Mouse (Mus musculus) spleen, adult 12 weeks (tissue): Measurements from ENCODE around the gene Fxyd3.

Experiments used
- DNase-seq: peaks from one replicate; pipeline ENCODE4 v3.0.0; 2022; ENCODE audit warnings: low spot score

Gene Fxyd3

DNA sequence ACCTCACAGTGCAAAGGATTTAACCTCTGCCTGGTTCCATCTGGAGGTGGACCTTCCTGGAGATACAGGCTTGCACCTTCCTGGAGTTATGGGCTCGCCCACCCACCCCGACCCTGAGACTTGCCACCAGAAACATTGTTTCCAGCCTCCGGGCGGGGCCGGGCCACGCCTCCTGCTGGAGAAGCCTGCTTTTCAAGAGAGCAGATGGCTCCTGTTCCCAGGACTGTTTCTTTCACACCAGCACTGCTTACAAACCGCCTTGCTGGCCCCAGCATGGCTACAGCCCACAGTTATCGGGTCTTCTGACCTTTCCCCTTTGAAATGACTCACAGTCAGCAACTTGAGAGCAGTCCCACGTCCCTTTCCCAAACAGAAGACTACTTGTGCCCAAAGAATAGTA lies 4.2 kb downstream of the Fxyd3 start:
- DNase-seq = no peak

- no peak for DNase-seq
Measured at GRCm38 (mm10) chr7:31070324-31070723, 6.2 kb downstream of the Fxyd3 start.

- no peak for DNase-seq
Measured at GRCm38 (mm10) chr7:31069491-31069890, 7.0 kb downstream of the Fxyd3 start.

DNA sequence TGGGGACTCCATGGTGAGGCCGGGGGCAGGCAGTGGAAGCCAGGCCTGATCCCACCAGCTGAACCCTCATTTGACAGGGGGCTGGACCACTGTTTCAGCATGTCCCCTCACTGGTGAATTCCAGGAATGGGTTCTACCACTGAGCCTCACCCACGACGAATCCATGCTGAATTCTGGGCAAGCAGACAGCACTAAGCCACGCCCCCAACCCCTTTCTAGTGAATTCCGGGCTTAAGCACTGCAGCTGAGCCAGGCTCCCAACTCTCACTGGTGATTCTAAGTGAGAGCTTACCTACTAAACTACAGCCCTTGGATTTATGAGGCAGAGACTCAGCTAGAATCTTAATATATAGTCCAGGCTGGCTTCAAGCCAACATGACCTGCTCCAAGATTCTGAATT lies 8.7 kb downstream of the Fxyd3 start:
- DNase-seq = no peak

DNA sequence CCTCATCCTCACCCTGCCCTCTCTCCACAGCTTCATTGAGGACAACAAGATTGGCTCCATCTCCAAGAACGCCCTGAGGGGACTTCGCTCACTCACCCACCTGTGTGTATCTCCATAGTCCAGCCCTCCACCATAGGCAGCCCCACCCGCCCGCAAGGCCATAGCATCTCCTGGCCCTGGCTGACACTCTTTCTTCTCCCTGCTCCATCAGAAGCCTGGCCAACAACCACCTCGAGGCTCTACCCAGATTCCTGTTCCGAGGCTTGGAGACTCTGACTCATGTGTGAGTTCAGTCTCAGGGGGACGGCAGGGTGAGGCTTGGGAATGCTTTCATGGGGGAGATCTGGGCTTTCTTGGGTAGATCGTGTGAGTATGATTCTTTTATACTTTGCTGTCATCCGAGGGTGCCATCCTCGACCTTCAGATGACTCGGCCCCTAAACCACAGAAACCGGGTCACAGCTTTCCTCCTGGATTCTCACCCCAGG lies 13.4 kb downstream of the Fxyd3 start:
- DNase-seq = no peak

- DNase-seq = no peak
Measured at GRCm38 (mm10) chr7:31060621-31061010, 15.9 kb downstream of the Fxyd3 start.

- DNase-seq = no peak
Measured at GRCm38 (mm10) chr7:31059919-31060620, 16.4 kb downstream of the Fxyd3 start.

DNA sequence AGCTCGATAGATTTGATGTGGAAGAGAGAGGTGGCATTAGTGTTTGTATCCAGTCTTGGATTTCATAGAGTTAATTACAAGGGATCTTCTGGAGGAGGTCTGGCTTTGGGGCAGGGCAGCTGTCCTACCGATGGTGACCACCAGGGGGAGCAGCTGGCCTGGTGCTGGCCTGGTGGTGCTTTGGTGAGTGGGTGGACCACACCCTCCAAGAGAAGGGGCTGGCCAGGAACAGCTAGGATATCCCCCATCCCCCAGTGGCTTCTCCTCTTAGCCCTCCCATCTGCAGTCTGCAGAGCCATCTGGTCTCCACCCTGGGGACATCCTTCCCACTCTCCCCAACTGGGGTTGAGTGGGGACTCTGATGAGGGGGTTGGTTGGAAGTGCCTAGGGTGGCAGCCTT lies 17.4 kb downstream of the Fxyd3 start, which contains the start of gene Lgi4:
Lgi4 (plus strand) TSS at position 235 of the 400 bp plus-strand sequence.
- peak; percentile 42 for DNase-seq

DNA sequence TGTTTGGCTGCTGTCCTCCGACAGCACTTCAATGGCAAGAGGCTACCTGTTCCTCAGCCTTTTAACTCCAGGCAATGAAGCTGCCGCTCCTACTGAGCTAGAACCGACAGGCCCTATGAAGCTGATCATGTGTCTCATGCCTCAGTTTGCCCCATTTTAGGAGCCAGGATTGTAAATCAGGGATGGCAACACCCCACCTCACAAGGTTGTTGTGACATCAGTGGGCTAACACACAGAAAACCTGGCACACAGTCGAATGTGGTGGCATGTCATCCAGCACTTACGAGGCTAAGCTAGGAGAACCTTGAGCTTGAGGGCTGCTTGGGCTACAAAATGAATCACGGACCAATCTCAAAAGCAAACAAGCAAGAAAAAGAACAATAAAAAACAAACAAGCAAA lies 18.3 kb downstream of the Fxyd3 start:
- no peak for DNase-seq

DNA sequence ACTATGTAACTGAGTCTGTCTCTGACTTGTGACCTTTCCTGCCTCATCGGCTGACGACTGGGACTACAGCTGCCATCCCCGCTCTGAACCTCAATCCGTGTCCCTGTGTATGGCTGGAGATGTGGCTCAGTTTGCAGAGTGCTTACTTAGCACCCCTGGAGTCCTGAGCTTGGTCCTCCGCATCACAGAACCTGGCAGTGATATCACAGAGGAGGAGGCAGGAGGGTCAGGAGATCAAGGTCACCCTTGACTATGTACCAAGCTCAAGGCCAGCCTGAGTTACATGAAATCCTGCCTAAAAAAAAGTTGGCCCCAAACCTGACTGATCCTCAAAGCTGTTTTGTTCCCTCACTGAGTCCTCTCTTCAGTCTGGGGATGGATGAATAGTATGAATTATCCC lies 18.8 kb downstream of the Fxyd3 start:
- DNase-seq = no peak

DNA sequence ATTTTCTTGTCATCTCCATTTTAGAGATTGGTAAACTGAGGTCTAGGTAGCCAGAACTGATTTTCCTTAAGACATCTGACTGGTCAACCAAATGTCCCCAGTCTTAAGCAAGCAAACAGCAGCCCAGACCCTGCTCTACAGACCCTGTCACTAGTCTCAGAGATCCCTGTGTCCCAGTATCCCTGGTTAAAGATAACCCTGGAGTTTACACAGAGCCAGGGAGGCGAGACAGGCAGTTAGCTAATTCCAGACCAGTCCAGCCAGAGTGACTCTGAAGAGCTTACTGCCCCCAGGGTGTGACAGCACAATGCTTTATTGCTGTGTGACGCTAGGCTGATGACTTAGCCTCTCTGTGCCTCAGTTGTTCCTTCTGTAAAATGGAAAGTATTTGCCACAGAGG lies 19.4 kb downstream of the Fxyd3 start, which contains the start of gene Fxyd1:
Fxyd1 (minus strand) TSS at position 129 of the 400 bp plus-strand sequence.
- no peak for DNase-seq

- DNase-seq = no peak
Measured at GRCm38 (mm10) chr7:31056448-31056847, 20.1 kb downstream of the Fxyd3 start.

GRCm38 (mm10) chr7:31055883-31056282 lies 20.6 kb downstream of the Fxyd3 start:
- DNase-seq = no peak

DNA sequence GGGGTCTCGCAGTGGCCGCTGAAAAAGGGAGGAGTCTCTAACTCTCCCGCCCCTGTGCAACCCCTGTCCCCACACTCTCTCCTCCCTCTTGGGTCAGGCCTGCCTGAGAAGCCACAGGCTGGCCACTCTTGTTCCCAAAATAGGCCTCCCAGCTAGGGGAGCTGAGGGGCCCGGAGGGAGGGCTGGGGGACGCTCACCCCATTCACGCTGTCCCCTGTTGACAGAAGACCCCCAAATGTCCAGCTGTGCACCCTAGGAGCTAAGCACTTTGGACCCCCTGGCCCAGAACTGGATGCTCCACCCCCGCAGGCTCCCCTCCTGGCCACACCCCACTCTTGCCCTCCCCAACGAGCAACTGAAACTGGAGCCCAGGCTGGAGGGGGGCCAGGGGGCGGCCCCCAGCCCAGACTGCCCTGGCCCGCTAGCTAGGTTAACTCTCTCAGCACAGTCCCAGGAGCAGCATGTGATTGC lies 21.1 kb downstream of the Fxyd3 start:
- DNase-seq = no peak

DNA sequence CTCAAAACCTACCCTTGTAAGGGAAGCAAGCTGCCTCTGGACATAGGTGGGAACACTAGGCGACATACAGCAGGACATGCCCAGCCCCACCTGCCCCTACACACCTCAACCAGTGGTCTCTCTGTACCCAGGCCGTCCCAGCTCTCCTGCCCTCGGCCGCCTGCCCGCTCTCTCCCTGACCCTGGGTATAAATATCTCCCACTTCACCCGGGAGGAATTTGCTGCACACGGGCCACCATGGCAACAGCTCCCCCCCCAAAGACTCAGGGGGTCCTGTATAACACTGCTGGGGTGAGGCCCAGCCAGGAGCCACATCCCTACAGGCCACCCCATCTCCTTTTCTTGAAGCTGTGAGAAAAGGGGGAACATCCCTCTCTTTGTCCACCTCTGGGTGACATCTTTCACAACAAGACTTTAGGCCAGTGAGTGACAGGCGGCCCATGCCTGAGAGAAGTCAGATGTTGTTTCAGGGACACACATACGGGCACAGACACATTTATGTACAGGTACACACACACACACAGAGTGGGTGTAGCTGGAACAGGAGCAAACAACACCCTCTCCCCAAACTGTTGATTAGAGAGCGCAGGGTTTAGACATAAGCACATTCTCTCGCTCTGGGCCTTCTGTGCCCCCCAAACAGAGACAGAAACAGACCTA lies 21.7 kb downstream of the Fxyd3 start:
- DNase-seq = no peak

- no peak for DNase-seq
Measured at GRCm38 (mm10) chr7:31053882-31054447, 22.5 kb downstream of the Fxyd3 start.

DNA sequence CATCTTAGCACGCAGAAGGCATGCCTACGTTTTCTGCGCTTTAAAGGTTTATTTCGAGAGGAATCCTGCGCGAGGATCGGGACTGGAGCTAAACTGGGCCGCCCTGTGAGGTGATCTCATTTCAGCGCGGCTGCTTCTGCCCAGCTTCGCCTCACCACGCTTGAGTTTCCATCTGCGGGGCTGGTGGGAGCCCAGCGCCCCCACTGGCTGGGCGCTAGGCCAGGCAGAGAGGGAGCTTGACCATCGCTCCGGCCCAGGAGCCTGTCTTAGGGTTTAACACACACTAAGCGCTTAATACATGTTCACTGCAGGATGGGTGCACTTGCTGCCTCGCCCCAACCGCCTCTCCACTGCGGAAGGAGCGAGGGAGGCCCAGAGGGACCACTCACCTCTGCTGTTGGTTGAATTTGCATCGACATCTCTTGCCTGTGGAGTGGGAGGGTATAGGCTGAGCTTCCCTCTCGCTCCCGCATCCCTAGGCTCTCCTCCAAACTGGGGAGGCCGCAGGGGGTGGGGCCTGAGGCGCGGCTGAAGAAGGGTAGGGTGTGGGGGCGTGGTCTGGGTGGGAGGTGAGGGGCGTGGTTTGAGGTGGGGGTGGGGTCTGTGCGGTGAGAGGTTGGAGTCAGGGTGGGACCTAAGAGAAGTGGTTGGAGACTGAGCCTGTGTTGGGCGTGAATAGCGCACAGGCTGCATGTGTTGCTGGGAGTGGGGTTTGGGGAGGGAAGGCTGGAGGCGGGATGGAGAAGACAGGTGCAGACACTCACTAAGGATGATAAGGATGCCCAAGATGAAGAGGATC lies 23.7 kb downstream of the Fxyd3 start:
- DNase-seq = no peak

- no peak for DNase-seq
Measured at GRCm38 (mm10) chr7:31052251-31052635, 24.3 kb downstream of the Fxyd3 start.

DNA sequence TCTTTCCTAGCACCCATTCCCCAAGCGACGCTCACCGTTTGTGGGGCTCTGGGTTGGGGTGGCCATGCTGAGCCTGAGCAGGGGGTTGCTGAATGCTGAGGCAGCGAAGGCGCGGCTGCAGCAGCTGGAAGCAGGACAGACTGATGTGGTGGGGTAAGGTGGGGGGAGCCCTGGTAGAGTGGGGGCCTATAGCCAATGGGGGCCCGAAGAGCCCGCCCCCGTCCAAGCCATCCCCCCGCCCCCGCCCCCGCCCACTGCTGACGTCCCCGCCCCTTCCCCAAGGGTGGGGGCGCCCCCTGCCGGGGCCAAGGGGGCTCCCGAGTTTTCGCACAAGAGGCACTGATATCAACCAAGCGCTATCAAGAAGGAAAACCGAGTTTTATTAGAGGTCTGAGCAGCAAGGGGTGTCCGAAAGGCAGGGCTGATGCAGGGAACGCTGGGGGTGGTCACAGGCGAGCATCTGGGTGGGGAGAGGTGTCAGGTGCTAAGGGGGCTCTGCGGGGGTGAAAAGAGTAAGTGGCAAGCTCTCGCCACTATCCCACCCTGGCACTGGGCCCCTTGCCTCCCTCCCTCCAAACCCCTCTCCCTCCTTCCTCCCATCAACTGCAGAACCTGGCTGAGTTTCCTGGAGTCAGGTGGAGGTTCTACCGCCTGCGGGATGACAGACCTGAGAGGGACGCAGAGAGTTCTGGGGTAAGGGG lies 25.0 kb downstream of the Fxyd3 start, which contains the start of gene Fxyd7:
Fxyd7 (minus strand) TSS at position 147 of the 701 bp plus-strand sequence.
- no peak for DNase-seq

GRCm38 (mm10) chr7:31050921-31051320 lies 25.6 kb downstream of the Fxyd3 start:
- DNase-seq = no peak

DNA sequence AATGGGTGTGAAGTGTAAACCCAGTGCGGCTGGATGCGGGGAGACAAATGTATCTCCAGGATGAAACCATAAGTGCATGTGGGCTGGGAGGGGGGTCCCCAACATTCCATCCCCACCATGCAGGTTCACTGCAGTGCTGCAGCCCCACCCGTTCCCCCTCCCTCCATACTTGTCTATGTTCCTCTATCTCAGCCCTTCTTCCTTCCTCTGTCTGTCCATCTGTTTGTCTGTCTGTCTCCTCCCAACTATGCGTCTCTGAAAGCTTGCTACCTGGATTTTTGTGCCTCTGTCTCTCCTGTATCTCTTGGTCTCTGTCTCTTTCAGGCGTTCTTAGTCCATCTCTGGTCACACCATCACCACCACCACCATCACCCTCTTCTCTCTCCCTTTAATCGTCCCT lies 26.0 kb downstream of the Fxyd3 start:
- no peak for DNase-seq
